Mouse (Mus musculus) forebrain, embryonic 12.5 days (tissue): Measurements from ENCODE around the gene Nars2. TPM values are rescaled to one million over a fixed set of nuclear protein-coding genes. Genes with fewer than 3 reads are reported as not detected.
A peak's percentile ranks its signal among the peaks of the same experiment; 100 is the strongest.

ENCODE experiments used
- ATAC-seq: fragments of 200-750 bp; cut with Nextera tagmentation; 2 replicates; pipeline ENCODE4 v1.8.0; 2017; ENCODE audit warnings: moderate TSS enrichment; ENCODE audit not compliant: low FRiP score
- H3K27ac ChIP-seq: fragments of 300-500 bp; sonication (generic); 2 replicates; pipeline ENCODE4 v1.5.1; 2016; ENCODE audit warnings: mild to moderate bottlenecking
- H3K27me3 ChIP-seq: fragments of 300-500 bp; sonication (generic); 2 replicates; pipeline ENCODE4 v1.6.1; 2016; ENCODE audit warnings: mild to moderate bottlenecking
- H3K36me3 ChIP-seq: fragments of 300-500 bp; sonication (generic); replicated peaks from 2 replicates; pipeline ENCODE4 v1.6.1; 2016; ENCODE audit warnings: mild to moderate bottlenecking
- H3K4me1 ChIP-seq: fragments of 300-500 bp; sonication (generic); 2 replicates; pipeline ENCODE4 v1.6.1; 2016
- H3K4me2 ChIP-seq: fragments of 300-500 bp; sonication (generic); 2 replicates; pipeline ENCODE4 v1.6.1; 2016; ENCODE audit warnings: mild to moderate bottlenecking, moderate library complexity
- H3K4me3 ChIP-seq: fragments of 300-500 bp; sonication (generic); replicated peaks from 2 replicates; pipeline ENCODE4 v1.5.1; 2016; ENCODE audit warnings: mild to moderate bottlenecking
- H3K9ac ChIP-seq: fragments of 300-500 bp; sonication (generic); 2 replicates; pipeline ENCODE4 v1.6.1; 2016; ENCODE audit warnings: mild to moderate bottlenecking
- H3K9me3 ChIP-seq: fragments of 300-500 bp; sonication (generic); 2 replicates; pipeline ENCODE4 v1.6.1; 2016
- WGBS: fragments of 180-500 bp; shearing (Covaris S2); methylation state at CpG from one replicate; pipeline ENCODE4 v1.1.7; 2016; 5-methylcytosine and 5-hydroxymethylcytosine counted together
- polyA plus RNA-seq: library from polyadenylated mRNA; unstranded; fragments of >200 nt; fragmentation: Nextera tagmentation; extraction: Ambion mirVana; gene quantifications from 2 replicates; pipeline ENCODE4 v1.2.1, GENCODE M21; 2016

Nars2 gene
- 19.9 and 23.8 TPM in 2 replicates for polyA plus RNA-seq

DNA sequence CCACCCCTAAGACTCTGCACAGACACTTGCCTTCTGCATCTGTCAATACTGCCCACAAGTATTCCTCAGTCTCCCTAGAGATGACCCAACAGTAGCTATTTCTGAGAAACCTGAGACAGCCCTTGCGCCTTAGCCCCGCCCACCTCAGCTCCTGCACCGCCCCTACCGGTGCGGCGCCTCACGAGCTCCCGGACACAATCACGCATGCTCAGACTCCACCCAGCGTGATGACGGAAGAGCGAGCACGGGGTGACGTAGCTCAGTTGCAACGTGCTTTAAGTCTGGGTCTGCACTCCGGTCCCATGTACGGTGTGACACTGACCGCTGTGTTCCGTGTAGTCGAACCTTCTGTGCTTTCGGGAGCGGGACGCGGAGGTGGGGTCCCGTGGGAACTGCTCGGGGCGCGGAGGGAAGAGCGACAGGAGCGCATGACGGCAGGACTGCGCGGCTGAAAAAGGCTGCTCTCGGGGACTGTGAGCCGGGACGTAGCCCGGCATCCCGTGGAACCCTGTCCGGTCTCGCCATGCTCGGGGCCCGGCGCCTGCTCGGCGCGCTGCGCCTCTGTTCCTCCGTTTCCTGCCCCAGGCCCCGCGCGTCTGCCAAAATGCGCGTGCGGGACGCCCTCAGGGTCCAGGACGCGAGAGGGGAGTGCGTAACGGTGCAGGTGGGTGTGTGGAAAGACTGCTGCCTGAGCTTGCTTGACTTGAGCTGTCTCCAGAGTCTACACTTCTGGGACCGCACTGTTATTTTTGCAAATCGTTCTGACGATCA, at the start of gene Nars2:
TSS of gene Nars2 (plus strand) at position 225 of the 771 bp plus-strand sequence.
- Histone ChIP-seq H3K27ac (peak within 1 kb of the TSS; percentile 61; the same call in 1 of the 2 replicates), H3K4me3 (peak within 1 kb of the TSS; percentile 85), H3K4me2 (peak within 1 kb of the TSS; percentile 77), H3K9ac (peak within 1 kb of the TSS; percentile 82), H3K36me3 (no peaks in the 10 kb centered on the region), H3K9me3 (no peaks in the 10 kb centered on the region), H3K4me1 (peaks cover 16% of the 10 kb centered on the region), H3K27me3 (no peaks in the 10 kb centered on the region)
- WGBS: under 1% methylated on average over 62 of the region's 62 CpGs
- peak; percentile 100 for ATAC-seq

- no peak overlapping the region for H3K4me2 ChIP-seq
- ATAC-seq: no peak
- H3K9me3 ChIP-seq: no peaks in the 10 kb centered on the region
- H3K36me3 ChIP-seq: peaks cover 28% of the 10 kb centered on the region
- peaks cover 46% of the 10 kb centered on the region for H3K4me1 ChIP-seq
- WGBS: 70% methylated on average over 5 of the region's 5 CpGs
- no peak overlapping the region for H3K9ac ChIP-seq
- no peaks in the 10 kb centered on the region for H3K27me3 ChIP-seq
- H3K27ac ChIP-seq: no peak overlapping the region
- no peak overlapping the region for H3K4me3 ChIP-seq
These were observed 49.1 kb upstream of the Nars2 start for GRCm38 (mm10) chr7:96902183-96902582.

- 0 out of 2 replicates have a peak, but pooled peaks have one; percentile 10 for ATAC-seq
- Histone ChIP-seq H3K4me2 (no peak overlapping the region), H3K27ac (0 out of 2 replicates have a peak overlapping the region, but pooled peaks have one; percentile 42), H3K36me3 (peaks cover 28% of the 10 kb centered on the region), H3K4me3 (no peak overlapping the region), H3K9me3 (no peaks in the 10 kb centered on the region), H3K4me1 (peaks cover 56% of the 10 kb centered on the region), H3K27me3 (no peaks in the 10 kb centered on the region), H3K9ac (no peak overlapping the region)
- WGBS: 67% methylated on average over 17 of the region's 17 CpGs
These were observed 48.0 kb upstream of the Nars2 start for GRCm38 (mm10) chr7:96903088-96903985.

DNA sequence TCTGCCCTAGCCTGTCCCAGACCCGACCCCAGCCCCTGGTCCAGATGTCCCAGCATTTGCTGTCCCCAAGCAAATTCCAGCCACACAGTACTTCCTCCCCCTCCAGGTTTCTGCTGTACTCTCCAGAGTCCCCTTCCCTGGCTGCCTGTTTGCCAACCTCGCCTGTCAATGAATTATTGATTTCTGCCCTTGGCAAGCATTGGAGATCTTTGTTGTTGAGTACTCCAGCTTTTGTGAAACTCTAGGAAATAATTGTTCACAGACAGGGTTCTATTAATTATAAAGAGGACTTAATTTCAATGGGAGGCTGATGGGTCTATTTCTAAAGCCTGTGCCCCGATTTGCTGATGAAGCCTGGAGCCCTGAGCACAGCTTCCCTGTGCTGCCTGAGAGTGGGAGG, 46.9 kb upstream of the Nars2 start:
- ATAC-seq: no peak
- Histone ChIP-seq H3K27me3 (no peaks in the 10 kb centered on the region), H3K4me3 (no peak overlapping the region), H3K27ac (peak overlapping the region; percentile 50; the same call in 1 of the 2 replicates), H3K9ac (no peak overlapping the region), H3K4me2 (no peak overlapping the region), H3K4me1 (peaks cover 52% of the 10 kb centered on the region), H3K36me3 (peaks cover 28% of the 10 kb centered on the region), H3K9me3 (no peaks in the 10 kb centered on the region)
- 53% methylated on average over 3 of the region's 3 CpGs for WGBS

DNA sequence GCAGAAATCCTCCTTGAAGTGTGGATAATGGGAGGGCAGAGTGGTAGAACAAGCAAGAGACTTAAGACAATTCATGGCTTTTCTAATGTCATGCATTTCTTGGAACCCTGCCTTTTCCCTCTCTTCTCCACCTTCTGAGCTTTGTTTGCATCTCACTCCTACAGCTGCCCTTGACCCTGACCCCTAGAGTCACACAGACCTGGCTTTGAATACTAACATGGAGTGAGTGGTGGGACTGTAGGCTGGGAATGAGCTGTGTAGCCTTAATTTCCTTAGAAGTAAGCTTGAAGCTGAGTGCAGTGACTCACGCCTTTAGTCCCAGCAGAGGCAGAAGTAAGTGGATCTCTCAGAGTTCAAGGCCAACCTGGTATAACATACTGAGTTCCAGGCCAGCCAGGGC, 46.4 kb upstream of the Nars2 start:
- H3K36me3 ChIP-seq: peaks cover 28% of the 10 kb centered on the region
- no peak overlapping the region for H3K4me3 ChIP-seq
- peak overlapping the region; percentile 47; the same call in 1 of the 2 replicates for H3K27ac ChIP-seq
- no peaks in the 10 kb centered on the region for H3K27me3 ChIP-seq
- 73% methylated on average over 1 of the region's 1 CpGs for WGBS
- no peak overlapping the region for H3K4me2 ChIP-seq
- ATAC-seq: no peak
- H3K9me3 ChIP-seq: no peaks in the 10 kb centered on the region
- no peak overlapping the region for H3K9ac ChIP-seq
- H3K4me1 ChIP-seq: peaks cover 54% of the 10 kb centered on the region

DNA sequence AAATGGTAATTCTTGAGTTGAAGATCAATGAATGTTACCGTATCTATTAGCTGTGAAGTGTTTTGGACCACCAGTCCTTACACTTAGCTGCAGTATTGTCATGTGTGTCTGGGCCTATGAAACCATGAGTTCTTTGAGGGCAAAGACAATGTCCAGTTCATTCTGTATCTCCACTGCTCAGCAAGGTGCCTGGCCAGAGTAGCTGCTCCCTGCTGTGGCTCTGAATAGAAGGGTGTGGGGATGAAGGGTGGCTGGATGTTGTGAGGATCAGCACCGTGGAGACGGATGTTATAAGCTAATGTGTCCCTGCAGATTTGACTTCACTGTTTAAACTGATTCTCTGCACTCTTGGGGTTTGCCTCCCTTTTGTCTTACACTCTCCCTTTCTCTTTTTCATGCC, 45.9 kb upstream of the Nars2 start:
- peaks cover 28% of the 10 kb centered on the region for H3K36me3 ChIP-seq
- H3K27me3 ChIP-seq: no peaks in the 10 kb centered on the region
- no peaks in the 10 kb centered on the region for H3K9me3 ChIP-seq
- no peak overlapping the region for H3K9ac ChIP-seq
- no peak overlapping the region for H3K27ac ChIP-seq
- ATAC-seq: no peak
- H3K4me2 ChIP-seq: no peak overlapping the region
- no peak overlapping the region for H3K4me3 ChIP-seq
- H3K4me1 ChIP-seq: peaks cover 55% of the 10 kb centered on the region
- WGBS: 45% methylated on average over 3 of the region's 3 CpGs

GRCm38 (mm10) chr7:96906216-96906615, 45.1 kb upstream of the Nars2 start:
- Histone ChIP-seq H3K9me3 (no peaks in the 10 kb centered on the region), H3K36me3 (peaks cover 28% of the 10 kb centered on the region), H3K27ac (no peak overlapping the region), H3K4me1 (peaks cover 56% of the 10 kb centered on the region), H3K4me2 (no peak overlapping the region), H3K27me3 (no peaks in the 10 kb centered on the region), H3K9ac (no peak overlapping the region), H3K4me3 (no peak overlapping the region)
- peak; percentile 21; the same call in 1 of the 2 replicates for ATAC-seq
- 87% methylated on average over 20 of the region's 20 CpGs for WGBS

GRCm38 (mm10) chr7:96907971-96908680, 43.2 kb upstream of the Nars2 start:
- ATAC-seq: no peak
- Histone ChIP-seq H3K9ac (no peak overlapping the region), H3K36me3 (peaks cover 19% of the 10 kb centered on the region), H3K4me3 (no peak overlapping the region), H3K27me3 (no peaks in the 10 kb centered on the region; the same call in 1 of the 2 replicates), H3K4me1 (peaks cover 44% of the 10 kb centered on the region), H3K4me2 (no peak overlapping the region), H3K27ac (no peak overlapping the region), H3K9me3 (no peaks in the 10 kb centered on the region)
- WGBS: 71% methylated on average over 16 of the region's 16 CpGs

DNA sequence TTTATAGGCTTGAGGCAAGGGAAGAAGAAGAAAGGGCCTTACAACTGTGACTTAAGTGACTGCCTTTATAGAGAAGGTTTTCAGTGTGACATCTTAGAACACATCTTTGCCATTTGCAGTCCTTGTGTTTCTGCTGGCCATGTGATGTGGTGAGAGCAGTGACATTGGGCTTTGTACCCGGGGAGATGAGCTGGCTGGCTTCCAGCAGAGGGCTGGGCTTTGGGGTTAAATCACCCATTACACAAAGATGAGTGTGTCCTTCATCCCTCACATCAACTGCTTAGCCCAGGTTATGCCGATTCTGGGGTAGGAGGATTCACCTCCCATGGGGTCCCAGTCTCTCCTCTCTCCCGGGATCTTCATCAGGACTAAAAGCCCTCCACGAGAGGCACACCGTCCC, 41.4 kb upstream of the Nars2 start:
- peaks cover 11% of the 10 kb centered on the region for H3K36me3 ChIP-seq
- H3K4me2 ChIP-seq: no peak overlapping the region
- H3K4me3 ChIP-seq: no peak overlapping the region
- no peak overlapping the region for H3K27ac ChIP-seq
- no peak overlapping the region for H3K9ac ChIP-seq
- 79% methylated on average over 5 of the region's 5 CpGs for WGBS
- H3K27me3 ChIP-seq: peaks cover 5% of the 10 kb centered on the region; the same call in 1 of the 2 replicates
- no peak for ATAC-seq
- H3K9me3 ChIP-seq: no peaks in the 10 kb centered on the region
- peaks cover 33% of the 10 kb centered on the region for H3K4me1 ChIP-seq

GRCm38 (mm10) chr7:96910310-96910960, 40.9 kb upstream of the Nars2 start:
- H3K9me3 ChIP-seq: no peaks in the 10 kb centered on the region
- WGBS: 75% methylated on average over 12 of the region's 12 CpGs
- no peak overlapping the region for H3K27ac ChIP-seq
- no peak overlapping the region for H3K4me3 ChIP-seq
- ATAC-seq: no peak
- peaks cover 10% of the 10 kb centered on the region for H3K36me3 ChIP-seq
- peaks cover 30% of the 10 kb centered on the region for H3K4me1 ChIP-seq
- H3K4me2 ChIP-seq: no peak overlapping the region
- peaks cover 11% of the 10 kb centered on the region; the same call in 1 of the 2 replicates for H3K27me3 ChIP-seq
- H3K9ac ChIP-seq: no peak overlapping the region

- H3K4me1 ChIP-seq: peaks cover 15% of the 10 kb centered on the region
- H3K4me3 ChIP-seq: no peak overlapping the region
- peaks cover 23% of the 10 kb centered on the region; the same call in 1 of the 2 replicates for H3K27me3 ChIP-seq
- H3K9ac ChIP-seq: no peak overlapping the region
- H3K4me2 ChIP-seq: no peak overlapping the region
- no peaks in the 10 kb centered on the region for H3K36me3 ChIP-seq
- peak; percentile 67 for ATAC-seq
- H3K9me3 ChIP-seq: no peaks in the 10 kb centered on the region
- WGBS: 8% methylated on average over 6 of the region's 6 CpGs
- no peak overlapping the region for H3K27ac ChIP-seq
These were observed 37.3 kb upstream of the Nars2 start for GRCm38 (mm10) chr7:96914031-96914430.
